Mouse (Mus musculus) kidney, adult 18-20 months (tissue): Measurements from ENCODE around the gene Sh3bp5l.

ENCODE experiments used
- DNase-seq: peaks from one replicate; pipeline ENCODE4 v3.0.0; 2021

The Sh3bp5l gene

DNA sequence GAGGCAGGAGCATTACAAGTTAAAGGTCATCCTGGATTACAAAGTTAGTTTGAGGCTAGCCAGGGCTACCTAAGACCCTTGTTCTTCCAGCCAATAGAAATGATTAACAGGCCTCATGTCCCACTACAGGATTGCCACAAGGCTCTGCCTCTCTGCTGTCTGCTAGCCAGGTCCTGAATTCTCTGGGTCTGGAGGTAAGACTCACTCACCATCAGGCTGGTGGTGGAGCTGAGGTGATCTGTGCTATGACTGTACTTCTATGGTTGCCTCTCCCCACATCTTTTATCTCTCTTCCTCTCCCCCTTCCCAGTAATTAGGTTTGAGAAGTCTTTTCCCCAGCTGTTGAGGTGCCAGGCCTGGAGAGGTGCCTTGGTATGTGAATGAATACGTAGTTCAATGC is 49.0 kb downstream of the Sh3bp5l start:
- no peak for DNase-seq

DNA sequence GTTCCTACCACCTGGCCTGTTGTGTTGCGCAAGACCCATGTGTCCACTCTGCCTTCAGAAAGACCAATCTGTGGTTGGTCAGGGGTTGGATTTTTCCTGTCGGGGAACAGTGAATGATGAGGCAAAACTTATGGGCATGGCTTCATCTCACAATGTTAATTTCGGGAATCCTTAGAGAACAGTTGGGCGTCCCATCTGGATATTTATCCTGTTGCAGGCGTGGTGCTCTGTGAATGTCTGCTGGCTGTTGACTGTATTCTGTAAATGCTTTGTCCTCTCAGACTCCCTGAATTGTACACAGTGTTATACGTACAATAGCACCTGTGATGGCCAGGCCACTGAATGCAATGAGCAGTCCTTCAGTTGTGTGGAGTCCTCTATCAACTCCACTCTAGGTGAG is 51.9 kb downstream of the Sh3bp5l start:
- DNase-seq, result no peak
